Mouse (Mus musculus) gastrocnemius, postnatal 25 days (tissue): ENCODE measurements around the gene Bdkrb2. TPM values are rescaled to one million over a fixed set of nuclear protein-coding genes. Genes with fewer than 3 reads are reported as not detected.

Experiments
- DNase-seq: peaks from one replicate; pipeline ENCODE4 v3.0.0; 2022
- total RNA-seq, 2 experiments: library from RNA; stranded (reverse); gene quantifications; 1 replicate in 1 of 2; 2 replicates in 1 of 2; pipeline ENCODE4 v1.2.3; 2021

The Bdkrb2 gene
- total RNA-seq, 2 experiments from 2014 or later: 0.35 to 0.49 TPM

DNA sequence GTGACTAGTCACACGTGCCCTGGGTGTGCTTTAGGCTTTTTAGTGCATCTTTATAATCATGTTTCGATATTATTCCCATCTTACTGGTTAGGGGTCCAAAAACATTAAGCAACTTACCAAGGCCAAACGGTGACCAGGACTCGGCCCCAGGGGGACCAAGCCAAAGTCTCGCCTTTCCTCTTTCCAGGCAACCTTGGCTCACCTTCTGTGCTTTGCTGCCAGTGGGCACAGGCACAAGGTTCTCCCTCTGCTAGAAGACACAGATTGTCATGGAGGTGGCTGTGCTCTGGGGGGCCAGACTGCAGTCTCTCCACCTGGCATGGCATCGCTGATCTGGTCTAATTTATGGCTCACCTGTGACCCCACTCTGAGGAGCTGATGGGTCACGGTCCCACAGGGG is 27.8 kb downstream of the Bdkrb2 start:
- DNase-seq: no peak

DNA sequence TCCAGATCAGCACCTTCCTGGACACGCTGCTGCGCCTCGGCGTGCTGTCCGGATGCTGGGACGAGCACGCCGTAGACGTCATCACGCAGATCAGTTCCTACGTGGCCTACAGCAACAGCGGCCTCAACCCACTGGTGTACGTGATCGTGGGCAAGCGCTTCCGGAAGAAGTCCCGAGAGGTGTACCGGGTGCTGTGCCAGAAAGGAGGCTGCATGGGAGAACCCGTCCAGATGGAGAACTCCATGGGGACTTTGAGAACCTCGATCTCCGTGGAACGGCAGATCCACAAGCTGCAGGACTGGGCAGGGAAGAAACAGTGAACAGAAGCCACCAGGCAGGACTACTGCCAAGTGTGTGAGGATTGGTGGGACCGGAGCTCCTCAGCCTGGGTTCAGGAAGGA is 29.3 kb downstream of the Bdkrb2 start:
- no peak for DNase-seq

DNA sequence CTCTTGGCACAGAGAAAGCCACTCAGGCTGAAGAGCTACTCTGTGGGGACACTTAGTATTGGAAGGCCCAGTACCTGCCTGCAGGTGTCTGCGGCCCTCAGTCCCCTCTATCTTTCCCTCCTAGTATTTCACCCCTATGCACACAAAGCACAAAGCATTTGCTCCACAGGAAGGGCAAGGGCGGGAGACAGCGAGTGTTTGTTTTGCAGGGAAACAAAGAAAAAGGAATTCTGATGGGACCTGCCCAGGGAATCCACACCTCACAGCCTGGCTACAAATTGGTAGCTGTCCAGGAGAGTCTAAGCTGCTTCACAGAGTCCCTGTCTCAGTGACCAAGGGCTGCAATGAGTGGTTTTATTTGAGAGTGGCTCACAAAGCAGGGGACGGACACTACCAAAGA is 30.4 kb downstream of the Bdkrb2 start:
- DNase-seq: no peak

DNA sequence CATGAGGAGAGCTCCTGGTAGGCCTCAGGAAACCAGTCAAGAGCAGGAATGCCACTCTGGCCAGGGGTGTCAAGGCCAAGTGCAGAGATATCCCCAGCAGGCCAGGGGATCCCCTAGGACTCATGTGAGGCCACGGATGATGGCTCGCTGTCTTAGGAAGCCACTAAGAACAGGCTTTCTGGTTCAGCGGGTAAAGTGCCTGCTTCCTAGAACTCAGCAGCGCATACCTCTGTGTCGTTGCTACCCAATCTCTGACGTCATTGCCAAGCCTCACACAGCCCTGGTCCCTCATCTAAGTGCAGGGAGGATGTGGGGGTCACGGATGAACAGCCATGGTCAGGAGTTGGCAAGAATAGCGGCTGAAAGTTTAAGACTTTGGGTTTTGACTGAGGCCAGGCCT is 34.1 kb downstream of the Bdkrb2 start:
- no peak for DNase-seq

DNA sequence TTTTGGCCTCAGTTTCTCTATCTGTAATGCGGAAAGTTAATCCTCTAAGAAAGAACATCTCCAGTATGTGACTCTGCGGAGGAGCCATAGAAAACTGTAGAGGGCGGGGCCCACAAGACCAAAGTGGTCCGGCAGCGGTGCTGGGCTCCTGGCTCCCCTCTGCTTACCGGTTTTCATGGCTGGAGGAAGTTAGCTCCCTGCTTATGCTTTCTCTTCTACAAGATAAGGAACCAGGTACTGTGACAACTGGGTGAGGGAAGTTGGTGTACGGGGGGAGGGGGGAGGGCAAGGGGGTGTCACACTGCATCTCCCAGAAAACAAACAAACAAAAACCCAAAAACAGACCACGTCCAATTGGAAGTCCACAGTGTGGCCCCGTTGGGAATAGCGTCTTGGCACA is 35.5 kb downstream of the Bdkrb2 start:
- no peak for DNase-seq

DNA sequence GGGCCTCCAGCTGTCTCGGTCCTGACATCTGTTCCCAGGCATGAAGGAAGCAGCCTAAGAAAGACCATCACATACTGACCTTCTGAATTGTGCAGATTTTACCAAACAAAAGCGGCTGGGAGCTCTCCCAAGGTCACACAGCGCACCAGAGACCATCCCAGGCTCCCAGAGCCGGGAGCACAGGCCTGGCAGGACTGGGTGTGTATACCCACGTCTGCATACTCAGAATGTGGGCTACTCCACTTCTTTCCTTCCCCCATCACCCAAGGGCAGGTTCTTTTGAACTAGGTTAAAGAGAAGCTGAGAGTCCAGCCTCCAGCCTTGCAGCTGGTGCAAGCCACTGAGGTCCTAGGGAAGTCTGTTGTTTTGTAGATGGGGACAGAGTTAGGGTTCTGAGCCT is 36.1 kb downstream of the Bdkrb2 start:
- DNase-seq: no peak

DNA sequence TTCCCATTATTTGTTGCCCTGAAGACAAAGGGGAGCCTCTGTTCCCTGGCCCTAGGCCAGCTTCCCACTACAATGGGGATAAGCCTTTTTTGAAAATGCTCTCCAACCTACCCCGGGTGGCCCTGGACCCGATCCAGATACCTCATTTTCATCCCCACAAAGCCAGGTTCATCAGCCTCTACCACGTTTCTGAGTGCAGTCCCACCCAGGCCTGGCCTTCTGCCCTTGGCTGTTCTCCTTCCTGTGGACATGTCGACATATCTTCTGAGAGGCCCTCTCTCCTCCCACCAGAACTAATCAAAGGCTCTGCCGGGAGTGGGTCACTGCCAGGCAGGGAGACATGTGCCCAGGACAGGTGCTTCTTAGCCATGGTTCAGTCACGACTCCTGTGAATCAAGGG is 38.6 kb downstream of the Bdkrb2 start:
- no peak for DNase-seq

DNA sequence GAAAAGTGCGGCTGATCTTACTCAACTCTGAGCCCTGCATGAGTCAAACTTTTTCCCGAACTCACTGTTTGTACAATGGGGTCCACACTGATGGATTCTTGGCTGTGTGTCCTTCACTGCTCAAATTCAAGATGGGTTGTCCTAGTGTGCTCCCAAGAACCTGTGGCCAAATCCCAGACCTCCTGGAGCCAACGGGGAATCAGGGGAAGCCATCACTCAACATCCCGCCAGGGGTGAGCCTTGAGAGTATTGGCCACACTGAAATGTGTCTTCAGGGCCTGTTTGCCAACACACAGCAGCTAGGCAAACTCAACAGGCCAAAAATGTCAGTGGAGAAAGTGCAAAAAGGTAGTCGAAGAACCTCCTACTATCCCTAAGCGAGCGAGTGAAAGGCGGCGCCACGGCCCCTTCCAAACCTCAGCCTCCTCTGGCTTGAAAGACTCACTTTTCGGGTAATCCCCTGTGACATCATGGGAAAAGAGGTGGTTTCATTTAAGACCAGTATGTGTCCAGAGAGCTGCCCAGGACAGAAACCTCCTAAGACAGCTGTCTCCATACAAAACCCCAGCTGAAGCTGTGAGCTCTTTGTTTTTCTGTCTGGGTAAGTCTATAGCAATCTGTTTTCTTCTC is 39.7 kb downstream of the Bdkrb2 start, which contains the start of gene Bdkrb1:
TSS of gene Bdkrb1 (plus strand) at position 505 of the 630 bp plus-strand sequence.
- DNase-seq: no peak

DNA sequence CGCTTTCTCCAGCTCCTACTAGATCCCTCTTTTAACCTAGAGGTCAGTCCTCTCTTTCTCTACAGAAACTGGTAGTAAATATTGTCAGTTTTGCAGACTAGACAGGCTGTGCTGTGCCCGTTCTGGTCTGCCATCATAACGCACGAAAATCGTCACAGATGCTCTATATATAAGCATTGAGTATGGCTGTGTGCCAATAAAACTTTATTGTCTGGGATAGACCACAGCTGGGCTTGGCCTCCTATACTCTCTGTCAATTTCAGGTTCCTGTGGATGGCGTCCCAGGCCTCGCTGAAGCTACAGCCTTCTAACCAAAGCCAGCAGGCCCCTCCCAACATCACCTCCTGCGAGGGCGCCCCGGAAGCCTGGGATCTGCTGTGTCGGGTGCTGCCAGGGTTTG is 40.9 kb downstream of the Bdkrb2 start:
- no peak for DNase-seq

DNA sequence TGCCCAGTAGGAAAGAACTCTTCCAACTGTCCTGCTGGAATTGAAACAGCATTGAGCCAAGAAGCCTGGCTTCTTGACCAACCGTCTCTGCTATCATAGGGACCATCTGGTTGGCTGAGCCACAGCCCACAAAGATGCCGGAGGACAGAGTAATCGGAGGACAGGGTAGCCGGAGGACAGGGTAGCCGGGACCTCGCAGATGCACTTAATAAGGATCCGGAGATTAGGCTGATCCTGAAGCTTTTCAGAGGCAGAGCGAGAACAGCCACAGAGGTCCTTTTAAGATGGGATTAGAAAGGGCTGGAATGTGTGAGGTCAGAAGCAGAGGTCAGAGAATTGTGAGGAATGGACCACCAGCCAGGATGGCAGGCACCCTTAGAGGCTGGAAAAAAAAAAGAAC is 42.2 kb downstream of the Bdkrb2 start:
- no peak for DNase-seq

DNA sequence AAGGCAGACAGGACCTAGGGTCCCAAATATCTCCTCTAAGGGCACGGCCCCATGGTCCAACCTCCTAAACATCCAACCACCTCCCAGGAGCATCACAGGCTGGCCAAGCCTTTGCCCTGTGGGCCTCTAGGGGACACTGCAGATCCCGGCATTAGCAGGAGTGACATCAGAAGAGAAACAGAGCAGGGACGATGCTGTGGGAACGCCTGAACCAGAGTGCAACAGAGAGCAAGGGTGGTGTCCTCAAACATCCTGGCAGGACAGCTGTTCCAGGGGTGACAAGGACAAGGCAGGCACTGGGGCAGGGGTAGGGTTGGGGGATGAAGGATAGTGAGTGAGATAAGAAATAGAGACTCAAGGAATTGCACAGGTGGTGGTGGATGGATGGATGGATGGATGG is 43.9 kb downstream of the Bdkrb2 start:
- DNase-seq: no peak

DNA sequence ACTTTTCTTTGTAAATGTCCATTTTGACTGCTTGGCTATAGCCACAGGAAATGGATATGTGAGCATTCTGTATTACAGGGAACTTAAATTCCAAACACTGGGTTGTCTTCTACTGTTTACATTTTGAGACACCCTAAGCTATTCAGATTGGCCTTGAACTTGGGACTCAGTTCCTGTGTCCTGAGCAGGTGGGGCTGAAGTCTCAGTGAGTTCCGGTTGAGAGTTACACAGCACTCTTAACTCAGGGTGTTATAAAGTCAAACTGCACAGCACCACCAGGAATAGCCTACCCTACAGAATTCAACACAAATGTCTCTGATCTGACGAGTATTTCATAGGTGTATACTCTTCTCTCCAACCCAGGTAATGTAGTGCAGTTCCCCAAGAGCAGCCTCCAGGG is 48.0 kb downstream of the Bdkrb2 start:
- no peak for DNase-seq

DNA sequence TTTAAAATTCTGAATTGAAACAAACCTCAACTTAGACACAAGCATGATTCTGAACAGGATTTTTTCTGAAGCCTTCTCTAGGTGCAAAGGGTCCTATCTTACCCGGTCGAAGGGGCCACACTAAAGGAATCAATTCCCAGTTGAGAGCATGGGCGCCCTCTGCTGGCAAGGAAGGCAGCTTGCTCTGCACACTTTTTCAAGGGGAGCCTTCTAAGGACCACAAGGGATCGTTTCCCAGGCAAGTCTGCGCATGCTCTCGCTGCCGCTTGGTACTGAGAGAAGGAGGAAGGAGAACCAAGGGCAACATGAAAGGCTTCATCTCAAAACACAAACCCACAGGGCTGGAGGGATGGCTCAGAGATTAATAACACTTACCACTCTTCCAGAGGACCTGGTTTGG is 48.7 kb downstream of the Bdkrb2 start:
- no peak for DNase-seq

DNA sequence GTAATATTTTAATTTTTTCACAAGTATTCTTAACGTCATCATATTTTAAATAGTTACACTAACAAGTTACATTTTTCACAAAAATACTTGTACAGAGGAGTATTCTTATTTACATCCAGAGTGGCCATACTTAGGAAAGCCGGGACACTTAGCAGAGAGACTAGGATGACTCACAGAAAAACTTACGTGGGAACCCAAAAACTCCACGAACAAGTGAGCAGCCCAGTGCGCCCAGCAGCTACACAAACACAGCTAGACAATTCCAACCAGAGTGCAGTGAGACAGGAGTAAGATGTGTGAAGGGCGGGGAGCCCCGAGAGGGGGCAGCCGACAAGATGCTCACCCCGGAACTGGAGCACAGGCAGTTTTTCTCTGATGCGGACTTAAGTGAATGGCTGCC is 50.5 kb downstream of the Bdkrb2 start:
- no peak for DNase-seq

DNA sequence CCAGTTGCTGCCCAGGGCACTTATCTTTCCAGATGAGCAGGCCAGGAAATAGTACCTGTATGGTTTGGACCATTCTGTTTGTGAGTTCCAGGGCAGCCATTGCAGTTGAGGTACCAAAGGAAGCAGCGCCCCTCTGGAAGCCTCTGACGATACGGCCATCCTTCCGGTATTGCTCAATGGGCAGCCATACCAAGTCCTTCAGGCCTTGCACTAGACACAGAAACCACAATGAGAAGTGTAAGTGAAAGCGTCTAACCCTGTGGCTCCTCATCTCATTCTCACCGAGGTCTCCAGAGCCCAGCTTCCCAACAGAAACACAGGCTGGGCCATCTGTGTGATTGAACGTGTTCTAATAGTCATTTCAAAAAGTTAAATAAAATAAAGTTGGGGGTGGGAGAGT is 59.0 kb downstream of the Bdkrb2 start:
- DNase-seq: no peak

DNA sequence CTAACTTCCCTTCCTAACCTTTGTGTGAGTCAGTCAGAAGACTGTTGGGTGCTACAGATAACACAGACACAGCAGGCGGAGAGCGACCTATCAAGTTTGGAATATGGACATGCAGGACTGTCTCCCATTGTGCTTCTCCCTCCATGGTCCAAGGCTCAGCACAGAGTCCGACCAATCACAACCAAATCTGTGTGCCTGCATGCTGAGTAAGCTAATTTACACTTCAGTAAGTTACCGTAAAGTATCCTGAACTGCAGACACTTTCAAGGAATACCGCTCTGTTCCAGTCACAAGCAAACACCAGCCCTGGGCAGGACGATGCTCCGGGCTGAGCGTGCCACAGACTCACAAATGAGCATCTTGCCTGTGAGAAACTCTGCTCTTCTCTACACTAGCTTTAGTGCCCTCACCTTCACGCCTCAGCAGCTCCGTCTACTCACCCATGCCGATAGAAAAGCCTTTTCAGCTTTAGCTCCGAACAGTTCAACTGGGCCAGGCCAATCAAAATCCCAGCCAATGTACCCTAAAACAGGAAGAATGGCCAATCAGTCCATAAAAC is 60.0 kb downstream of the Bdkrb2 start:
- DNase-seq: no peak

DNA sequence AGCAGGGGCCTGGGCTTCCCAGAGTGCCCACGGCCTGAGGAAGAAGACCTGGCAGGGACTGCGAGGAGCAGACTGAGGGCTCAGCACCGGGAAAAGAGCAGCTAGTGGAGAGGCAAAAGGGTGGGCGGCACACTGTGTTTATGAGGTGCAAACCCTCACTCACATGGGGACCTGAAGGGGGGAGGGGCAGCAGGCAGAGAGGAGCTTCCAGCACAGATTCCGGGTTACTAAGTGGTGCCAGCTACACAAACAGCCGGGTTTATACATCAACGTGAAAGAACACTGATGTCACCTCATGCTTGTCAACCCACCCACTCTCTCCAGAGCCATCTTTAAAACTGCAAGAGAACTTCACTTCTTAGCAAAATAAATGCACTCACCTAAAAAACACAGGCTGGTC is 62.8 kb downstream of the Bdkrb2 start:
- DNase-seq: no peak

DNA sequence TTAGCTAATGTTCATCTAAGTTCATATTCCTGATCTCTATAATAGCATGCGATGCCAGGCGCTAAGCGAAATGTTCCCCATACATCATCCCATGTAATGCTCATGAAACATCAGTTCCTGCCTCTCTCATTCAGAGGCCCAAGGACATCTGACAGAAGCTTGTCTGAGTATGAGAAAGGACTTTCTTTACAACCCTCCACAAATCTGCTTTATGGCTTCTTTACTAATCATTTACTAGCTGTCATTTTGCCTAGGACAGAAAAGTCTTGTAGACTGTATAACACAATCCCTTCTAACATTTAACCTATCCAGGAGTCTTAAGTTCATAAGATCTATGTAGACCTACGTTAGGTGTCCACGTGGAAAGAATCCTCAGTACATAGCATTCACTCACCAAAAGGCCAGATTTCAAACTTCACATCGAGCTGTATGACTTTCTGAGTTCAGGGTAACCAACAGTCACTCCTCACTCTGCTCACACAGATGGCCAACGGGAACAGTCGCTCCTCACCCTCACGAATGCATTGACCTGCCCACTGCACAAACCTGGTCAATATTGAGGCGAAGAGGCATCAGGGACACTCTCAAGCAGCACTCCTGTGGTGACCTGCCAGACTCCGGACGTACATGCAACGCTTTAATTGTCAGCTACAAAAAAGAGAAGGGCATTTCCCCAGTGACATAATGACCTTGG is 71.5 kb downstream of the Bdkrb2 start:
- DNase-seq: no peak

DNA sequence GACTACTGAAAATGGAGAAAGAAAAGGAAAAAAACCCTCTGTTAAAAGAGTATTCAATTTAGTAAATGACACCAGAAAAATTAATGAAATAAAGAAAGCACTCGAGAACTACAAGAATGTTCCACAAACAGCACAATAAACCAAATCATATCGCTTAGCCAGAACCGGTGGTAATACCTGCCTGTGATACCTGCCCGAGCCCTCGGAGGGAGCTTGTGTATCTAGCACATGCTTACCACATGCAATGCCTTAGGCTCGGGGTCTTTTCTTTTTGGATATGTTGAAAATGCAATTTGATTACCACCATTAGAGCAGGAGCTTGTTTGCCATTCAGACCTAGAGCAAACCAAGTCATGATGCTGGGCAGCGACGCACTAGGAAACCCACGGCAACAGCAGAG is 73.5 kb downstream of the Bdkrb2 start:
- no peak for DNase-seq

DNA sequence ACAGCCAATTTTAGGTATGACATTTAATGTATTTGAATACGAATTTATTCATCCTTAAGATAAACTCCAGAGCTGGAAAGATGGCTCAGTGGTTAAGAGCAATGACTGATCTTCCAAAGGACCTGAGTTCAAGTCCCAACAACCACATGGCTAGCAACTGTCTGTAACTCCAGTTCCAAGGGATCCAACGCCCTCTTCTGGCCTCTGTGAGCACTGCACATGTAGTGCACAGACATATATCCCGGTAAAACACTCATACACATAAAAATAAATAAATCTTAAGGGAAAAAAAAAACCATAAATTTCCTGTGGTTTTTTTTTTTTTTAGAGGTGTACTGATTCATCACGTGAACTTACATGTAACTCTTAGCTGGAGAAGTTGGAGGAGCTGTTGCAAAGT is 74.5 kb downstream of the Bdkrb2 start:
- no peak for DNase-seq

DNA sequence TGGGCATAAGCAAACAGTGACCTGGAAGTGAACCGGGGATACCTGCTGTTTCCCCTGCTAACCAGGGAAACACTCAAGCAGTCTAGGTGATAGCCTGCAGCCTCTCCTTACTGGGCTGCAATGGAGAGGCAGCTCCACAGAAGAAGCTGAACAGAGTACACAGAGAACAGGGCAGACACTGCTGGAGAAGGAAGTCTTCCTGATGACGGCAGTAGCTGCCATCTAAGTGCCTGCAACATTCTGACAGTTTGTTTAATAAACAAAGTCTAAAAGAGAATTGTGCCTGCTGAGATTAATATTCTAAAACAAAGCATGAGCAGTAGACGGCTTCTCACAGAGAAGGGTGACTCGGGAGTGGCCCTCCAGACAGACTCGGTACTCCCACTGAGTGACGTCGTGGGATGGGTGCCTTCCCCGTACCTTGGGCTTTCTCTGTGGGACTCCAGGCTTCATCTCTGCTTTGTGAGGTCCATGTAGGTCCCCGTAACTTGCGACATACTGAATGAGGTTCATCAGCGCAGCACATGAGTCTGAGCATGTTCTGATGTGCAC is 79.8 kb downstream of the Bdkrb2 start:
- no peak for DNase-seq
